Mouse (Mus musculus) bone marrow macrophage, adult 2 months (primary cell): ENCODE data around the gene Mafb. TPM values are rescaled to one million over a fixed set of nuclear protein-coding genes. Genes with fewer than 3 reads are reported as not detected.

Experiments
- H3K27ac ChIP-seq: 2 replicates; pipeline ENCODE4 v1.5.1; 2012; ENCODE audit warnings: low read depth, low read length; ENCODE audit not compliant: insufficient read depth
- H3K4me1 ChIP-seq: 2 replicates; pipeline ENCODE4 v1.6.1; 2012; ENCODE audit warnings: low read length; ENCODE audit not compliant: control insufficient read depth, insufficient read depth
- H3K4me3 ChIP-seq: 2 replicates; pipeline ENCODE4 v1.5.1; 2012; ENCODE audit warnings: mild to moderate bottlenecking, low read length, moderate library complexity; ENCODE audit not compliant: insufficient read depth
- CTCF ChIP-seq: IDR thresholded peaks from 2 replicates; pipeline ENCODE4 v1.5.1; 2012; ENCODE audit warnings: low read depth, mild to moderate bottlenecking, low read length, moderate library complexity
- POLR2A ChIP-seq: IDR thresholded peaks from 2 replicates; pipeline ENCODE4 v1.6.1; 2012; ENCODE audit warnings: mild to moderate bottlenecking, low read depth, low read length, borderline replicate concordance
- polyA plus RNA-seq: library from polyadenylated mRNA; stranded (reverse); fragments of >200 nt; gene quantifications from 2 replicates; pipeline ENCODE4 v1.2.4, GENCODE M21; 2012; ENCODE audit not compliant: missing spikeins, insufficient read depth, insufficient read length

The Mafb gene
- polyA plus RNA-seq, 1 experiment, result 166 TPM

- H3K4me1 ChIP-seq, result peaks cover 30% of the 10 kb centered on the region
- H3K27ac ChIP-seq, result no peak overlapping the region
- H3K4me3 ChIP-seq, result no peak overlapping the region
- no peak for TF ChIP-seq CTCF
- TF ChIP-seq POLR2A, result no peak
These were observed 15.8 kb downstream of the Mafb start for GRCm38 (mm10) chr2:160351038-160351574.

DNA sequence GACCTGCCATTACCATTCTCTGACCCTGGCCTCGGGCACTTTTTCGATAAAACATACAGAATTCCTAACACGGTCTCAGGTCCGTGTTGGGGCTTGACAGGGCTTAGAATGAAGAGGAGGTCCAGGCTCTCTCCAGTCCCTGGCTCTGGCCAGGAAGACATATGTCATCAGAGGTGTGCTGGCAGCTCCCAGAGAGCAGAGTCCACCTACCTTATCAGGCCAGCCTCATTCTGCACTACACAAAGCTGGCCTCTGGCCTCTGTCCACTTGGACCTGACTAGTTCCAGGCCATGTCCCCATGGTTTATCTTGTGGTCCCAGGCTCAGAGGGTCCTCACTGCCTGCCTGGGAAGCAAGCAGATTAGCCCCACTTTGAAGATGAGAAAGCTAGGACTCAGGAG, 17.3 kb downstream of the Mafb start:
- H3K27ac ChIP-seq, result no peak overlapping the region
- no peak for TF ChIP-seq POLR2A
- TF ChIP-seq CTCF, result no peak

GRCm38 (mm10) chr2:160348796-160349195, 18.1 kb downstream of the Mafb start:
- Histone ChIP-seq H3K4me3 (no peak overlapping the region), H3K4me1 (peaks cover 28% of the 10 kb centered on the region), H3K27ac (no peak overlapping the region)
- TF ChIP-seq CTCF (no peak), POLR2A (no peak)

More for the DNA sequence above, 17.3 kb downstream of the Mafb start:
- Histone ChIP-seq H3K4me3 (no peak overlapping the region), H3K4me1 (peaks cover 30% of the 10 kb centered on the region)

DNA sequence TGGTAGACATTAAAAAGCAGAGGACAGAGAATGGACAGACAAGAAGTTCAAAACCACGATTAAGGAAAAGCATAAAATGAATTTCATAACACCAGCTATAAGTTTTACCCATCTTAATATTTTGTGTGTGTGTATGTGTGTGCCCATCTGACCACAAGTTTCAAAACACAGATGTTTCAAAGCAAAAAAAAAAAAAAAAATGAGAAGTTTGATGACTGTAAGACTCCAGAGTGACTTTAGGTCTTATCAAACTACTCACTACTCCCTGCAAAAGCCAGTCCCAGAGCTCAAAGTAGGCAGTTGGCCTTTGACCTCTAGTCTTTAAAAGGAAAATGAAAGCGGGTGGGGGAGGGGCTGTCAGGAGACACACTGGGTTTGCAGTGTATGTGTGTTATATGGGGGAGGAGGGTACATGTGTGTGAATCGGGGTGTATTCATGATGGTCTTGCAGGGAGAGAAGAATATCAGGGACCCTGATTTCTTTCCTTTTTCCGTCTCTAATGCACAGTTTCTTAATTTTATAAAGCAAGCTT, 18.7 kb downstream of the Mafb start:
- no peak overlapping the region for H3K27ac ChIP-seq
- no peak overlapping the region for H3K4me3 ChIP-seq
- peaks cover 22% of the 10 kb centered on the region for H3K4me1 ChIP-seq
- TF ChIP-seq POLR2A (no peak), CTCF (no peak)

DNA sequence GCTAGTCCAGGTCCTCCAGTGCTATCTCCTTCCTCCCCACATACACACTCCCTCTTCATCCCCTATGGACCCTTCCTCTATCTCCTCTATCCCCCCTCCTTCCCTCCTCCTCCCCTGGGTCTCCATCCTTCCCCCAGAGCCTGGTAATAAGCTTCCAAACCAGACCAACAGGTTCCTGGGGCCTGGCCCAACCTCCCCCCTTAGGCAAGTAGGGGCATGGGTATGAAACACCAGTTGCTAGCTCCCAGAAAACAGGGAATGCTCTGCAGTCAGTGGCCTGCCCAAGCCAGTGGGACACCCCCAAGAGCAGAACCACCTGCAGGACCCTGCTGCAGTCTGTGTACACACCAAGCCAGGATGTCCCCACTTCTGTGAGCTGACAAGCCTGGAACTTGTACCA, 21.2 kb downstream of the Mafb start:
- Histone ChIP-seq H3K27ac (no peak overlapping the region), H3K4me3 (no peak overlapping the region), H3K4me1 (peaks cover 12% of the 10 kb centered on the region)
- TF ChIP-seq POLR2A, result no peak
- TF ChIP-seq CTCF, result no peak

GRCm38 (mm10) chr2:160340121-160340520, 26.7 kb downstream of the Mafb start:
- TF ChIP-seq CTCF (no peak), POLR2A (no peak)

DNA sequence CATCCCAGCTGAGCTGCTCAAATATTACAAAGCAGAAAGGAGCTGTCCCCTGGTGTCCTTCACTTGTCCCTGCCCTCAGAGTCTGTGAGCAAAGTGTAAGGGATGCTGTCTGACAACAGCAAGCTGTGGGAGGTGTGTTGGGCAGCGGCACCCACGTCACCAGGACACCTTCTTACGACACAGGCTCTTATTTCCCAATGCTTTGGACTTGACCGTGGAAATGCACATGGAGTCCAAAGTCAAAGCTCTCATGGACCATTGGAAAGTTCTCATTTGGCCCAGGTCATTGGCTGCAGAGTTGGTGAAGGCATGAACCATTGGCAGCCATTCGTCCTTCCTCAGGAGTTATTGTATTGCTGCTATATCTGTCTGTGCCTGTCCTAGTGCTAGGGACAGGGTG, 27.3 kb downstream of the Mafb start:
- TF ChIP-seq CTCF (no peak), POLR2A (no peak)
- peaks cover 17% of the 10 kb centered on the region for H3K4me1 ChIP-seq
- no peak overlapping the region for H3K27ac ChIP-seq
- H3K4me3 ChIP-seq, result no peak overlapping the region

More at GRCm38 (mm10) chr2:160340121-160340520, 26.7 kb downstream of the Mafb start:
- H3K4me1 ChIP-seq, result peaks cover 16% of the 10 kb centered on the region
- H3K27ac ChIP-seq, result no peak overlapping the region
- H3K4me3 ChIP-seq, result no peak overlapping the region

DNA sequence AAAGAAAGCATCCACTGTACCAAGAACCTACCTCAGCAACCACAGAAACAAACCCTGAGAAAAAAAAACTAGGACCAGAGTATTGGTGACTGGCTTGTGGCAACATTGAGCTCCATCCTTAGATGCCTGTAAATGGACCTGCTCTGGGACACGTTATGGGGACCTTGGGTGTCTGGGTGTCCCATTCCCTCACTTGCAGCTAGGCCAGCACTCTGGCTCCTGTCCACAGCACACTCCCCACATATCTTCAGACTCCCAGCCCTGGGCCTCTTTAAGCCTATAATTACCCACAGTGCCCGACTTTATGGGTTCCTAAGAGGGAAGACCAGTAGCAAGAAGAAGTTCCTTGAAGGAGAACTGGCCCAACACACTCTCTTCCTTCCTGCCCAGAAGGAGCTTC, 30.8 kb downstream of the Mafb start:
- TF ChIP-seq CTCF (no peak), POLR2A (no peak)
- Histone ChIP-seq H3K27ac (no peak overlapping the region), H3K4me3 (peak overlapping the region; percentile 16; the same call in 1 of the 2 replicates), H3K4me1 (peaks cover 19% of the 10 kb centered on the region)

DNA sequence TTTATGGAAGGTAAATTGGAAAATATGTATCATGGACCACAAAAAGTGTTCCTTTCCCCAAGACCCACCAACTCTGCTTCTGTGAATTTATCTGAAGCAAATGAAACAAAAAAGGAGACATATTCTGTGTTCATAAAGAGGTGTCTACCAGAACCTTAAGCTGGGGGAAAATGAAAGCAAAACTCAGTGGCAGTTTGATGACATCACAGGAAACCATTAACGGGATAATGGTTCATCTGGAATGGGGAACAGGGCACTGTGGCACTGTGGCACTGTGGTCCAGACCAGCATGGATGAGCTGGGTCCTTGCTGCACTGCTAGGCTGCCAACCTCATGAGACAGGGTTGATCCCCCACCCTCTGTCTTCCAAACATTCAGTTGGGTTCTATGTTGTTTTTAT, 31.8 kb downstream of the Mafb start:
- no peak for TF ChIP-seq CTCF
- TF ChIP-seq POLR2A, result no peak
- no peak overlapping the region for H3K4me3 ChIP-seq
- peaks cover 19% of the 10 kb centered on the region for H3K4me1 ChIP-seq
- no peak overlapping the region for H3K27ac ChIP-seq

GRCm38 (mm10) chr2:160334111-160334661, 32.7 kb downstream of the Mafb start, which contains the start of gene Gm826:
Gene Gm826, minus strand, starts transcription at chr2:160334162.
- no peak within 1 kb of the TSS for H3K4me3 ChIP-seq
- no peak within 1 kb of the TSS for H3K27ac ChIP-seq
- TF ChIP-seq POLR2A, result no peak
- TF ChIP-seq CTCF, result no peak
- peaks cover 19% of the 10 kb centered on the region for H3K4me1 ChIP-seq
